Mouse (Mus musculus) heart, embryonic 11.5 days (tissue): ENCODE measurements around the gene Hapln1. TPM values are rescaled to one million over a fixed set of nuclear protein-coding genes. Genes with fewer than 3 reads are reported as not detected.

ENCODE experiments used
- ATAC-seq: fragments of 200-750 bp; cut with Nextera tagmentation; replicated peaks from 2 replicates; pipeline ENCODE4 v1.8.0; 2017; ENCODE audit warnings: moderate library complexity; ENCODE audit not compliant: insufficient number of reproducible peaks, low FRiP score, low TSS enrichment
- H3K27ac ChIP-seq: fragments of 300-500 bp; sonication (generic); 2 replicates; pipeline ENCODE4 v1.5.1; 2014; ENCODE audit warnings: mild to moderate bottlenecking, low read depth, low read length
- H3K27me3 ChIP-seq: fragments of 300-500 bp; sonication (generic); 2 replicates; pipeline ENCODE4 v1.6.1; 2014; ENCODE audit warnings: mild to moderate bottlenecking, low read length, mixed read lengths; ENCODE audit not compliant: control insufficient read depth, insufficient read depth
- H3K36me3 ChIP-seq: fragments of 300-500 bp; sonication (generic); 2 replicates; pipeline ENCODE4 v1.6.1; 2014; ENCODE audit warnings: mild to moderate bottlenecking, low read length, moderate library complexity, mixed read lengths; ENCODE audit not compliant: control insufficient read depth, insufficient read depth
- H3K4me1 ChIP-seq: fragments of 300-500 bp; sonication (generic); 2 replicates; pipeline ENCODE4 v1.6.1; 2014; ENCODE audit warnings: low read length; ENCODE audit not compliant: control insufficient read depth, insufficient read depth
- H3K4me2 ChIP-seq: fragments of 300-500 bp; sonication (generic); 2 replicates; pipeline ENCODE4 v1.6.1; 2014; ENCODE audit warnings: mild to moderate bottlenecking, moderate library complexity
- H3K4me3 ChIP-seq: fragments of 300-500 bp; sonication (generic); 2 replicates; pipeline ENCODE4 v1.5.1; 2014; ENCODE audit warnings: low read depth, low read length
- H3K9ac ChIP-seq: fragments of 300-500 bp; sonication (generic); 2 replicates; pipeline ENCODE4 v1.6.1; 2014; ENCODE audit warnings: mild to moderate bottlenecking, low read depth, low read length, moderate library complexity
- H3K9me3 ChIP-seq: fragments of 300-500 bp; sonication (generic); replicated peaks from 2 replicates; pipeline ENCODE4 v1.6.1; 2016; ENCODE audit warnings: low read length; ENCODE audit not compliant: control insufficient read depth
- WGBS: fragments of 180-500 bp; shearing (Covaris S2); extraction: QIAGEN DNeasy Blood & Tissue Kit; methylation state at CpG from one replicate; pipeline ENCODE4 v1.1.7; 2014; ENCODE audit not compliant: insufficient replicate concordance; 5-methylcytosine and 5-hydroxymethylcytosine counted together
- polyA plus RNA-seq: library from polyadenylated mRNA; unstranded; fragments of >200 nt; fragmentation: Nextera tagmentation; extraction: Ambion mirVana; gene quantifications from 2 replicates; pipeline ENCODE4 v1.2.1, GENCODE M21; 2014

Gene Hapln1
- polyA plus RNA-seq, 1 experiment from 2014 or later: 62.0 TPM

DNA sequence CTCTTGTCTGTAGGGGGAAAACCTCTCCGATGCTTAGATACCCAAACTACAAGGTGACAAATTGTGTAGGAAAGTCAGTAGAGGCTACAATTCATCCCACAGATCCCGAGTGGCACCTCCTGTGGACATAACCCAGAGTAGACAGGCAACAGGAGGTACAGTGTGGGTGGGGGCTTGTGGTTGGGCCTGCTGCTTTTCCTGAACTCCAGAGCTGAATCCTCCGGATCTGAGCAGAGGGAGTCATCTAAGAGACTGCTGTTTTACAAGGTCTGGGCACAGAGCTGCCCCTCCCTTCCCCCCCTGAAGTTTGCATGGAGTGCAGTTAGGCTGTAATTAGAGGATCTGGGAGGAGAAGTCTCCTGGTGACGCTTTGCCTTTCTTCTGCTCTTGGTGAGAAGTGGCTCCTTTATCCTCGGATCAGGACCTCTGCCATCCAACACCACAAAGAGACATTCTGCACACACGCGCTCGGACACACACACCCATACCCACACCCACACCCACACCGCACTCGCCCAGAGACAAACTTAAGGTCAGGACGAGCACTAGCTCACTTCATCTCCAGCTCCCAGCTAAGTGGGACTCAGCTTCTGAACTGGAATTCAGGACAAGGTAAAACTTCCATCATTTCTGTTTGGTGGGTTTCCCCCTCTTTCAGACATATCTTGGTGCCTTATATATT, 846 bp downstream of the Hapln1 start:
- H3K4me1 ChIP-seq: no peaks in the 10 kb centered on the region
- H3K27ac ChIP-seq: peak overlapping the region; percentile 70
- H3K9me3 ChIP-seq: no peaks in the 10 kb centered on the region
- no peaks in the 10 kb centered on the region for H3K36me3 ChIP-seq
- no peaks in the 10 kb centered on the region for H3K27me3 ChIP-seq
- 8% methylated on average over 11 of the region's 11 CpGs for WGBS
- peak overlapping the region; percentile 92 for H3K4me2 ChIP-seq
- H3K9ac ChIP-seq: peak overlapping the region; percentile 63
- peak; percentile 65; the same call in 1 of the 2 replicates for ATAC-seq
- peak overlapping the region; percentile 64 for H3K4me3 ChIP-seq

DNA sequence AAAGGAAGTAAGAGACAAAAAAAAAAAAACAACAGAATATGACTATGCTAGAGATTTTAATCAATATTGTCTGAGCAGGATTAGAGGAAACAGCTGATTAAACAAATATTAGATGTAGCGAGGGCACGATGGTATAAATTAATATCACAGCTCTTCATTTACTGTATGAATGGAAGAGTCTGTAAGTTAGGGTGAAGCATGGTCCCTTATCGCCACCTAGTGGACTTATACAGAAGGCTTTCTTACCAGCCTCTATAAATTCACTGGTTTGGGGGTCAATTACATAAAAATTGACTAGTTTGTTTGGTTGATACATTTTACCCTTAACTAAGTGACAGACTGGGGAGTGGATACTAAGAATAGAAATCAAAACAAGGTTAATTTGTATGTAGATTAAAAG, 3.4 kb downstream of the Hapln1 start:
- Histone ChIP-seq H3K9ac (no peak overlapping the region), H3K9me3 (no peaks in the 10 kb centered on the region), H3K27ac (no peak overlapping the region), H3K27me3 (no peaks in the 10 kb centered on the region), H3K36me3 (no peaks in the 10 kb centered on the region), H3K4me3 (no peak overlapping the region), H3K4me2 (no peak overlapping the region), H3K4me1 (no peaks in the 10 kb centered on the region)
- WGBS: 6% methylated on average over 3 of the region's 3 CpGs
- ATAC-seq: no peak

DNA sequence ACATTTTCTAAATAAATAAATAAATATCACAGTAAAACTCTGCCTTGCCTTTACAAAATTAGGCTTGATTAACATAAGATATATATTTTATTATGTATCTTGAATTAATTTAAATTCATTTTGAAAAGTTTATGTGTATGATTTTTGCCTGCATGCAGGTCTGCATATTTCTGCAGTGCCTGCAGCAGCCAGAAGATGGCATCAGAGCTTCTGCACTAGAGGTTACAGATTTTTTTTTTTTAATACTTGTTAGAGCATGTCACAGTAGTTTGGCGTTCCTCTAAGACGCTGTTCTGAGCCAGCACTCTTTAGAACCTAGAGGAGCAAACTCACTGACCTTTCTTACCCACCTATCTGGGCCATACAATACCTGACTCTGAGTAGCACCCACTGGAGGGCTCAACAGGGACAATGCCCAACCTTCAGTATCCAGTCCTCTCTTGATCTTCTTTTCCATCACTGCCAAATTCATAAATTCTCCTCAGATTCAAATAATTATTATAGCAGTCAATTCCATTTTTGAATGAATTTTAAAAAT, 8.7 kb downstream of the Hapln1 start:
- WGBS: 28% methylated on average over 2 of the region's 2 CpGs
- Histone ChIP-seq H3K4me3 (no peak overlapping the region), H3K4me2 (no peak overlapping the region), H3K4me1 (no peaks in the 10 kb centered on the region), H3K27me3 (no peaks in the 10 kb centered on the region), H3K9ac (no peak overlapping the region), H3K36me3 (no peaks in the 10 kb centered on the region), H3K27ac (no peak overlapping the region), H3K9me3 (no peaks in the 10 kb centered on the region)
- no peak for ATAC-seq

DNA sequence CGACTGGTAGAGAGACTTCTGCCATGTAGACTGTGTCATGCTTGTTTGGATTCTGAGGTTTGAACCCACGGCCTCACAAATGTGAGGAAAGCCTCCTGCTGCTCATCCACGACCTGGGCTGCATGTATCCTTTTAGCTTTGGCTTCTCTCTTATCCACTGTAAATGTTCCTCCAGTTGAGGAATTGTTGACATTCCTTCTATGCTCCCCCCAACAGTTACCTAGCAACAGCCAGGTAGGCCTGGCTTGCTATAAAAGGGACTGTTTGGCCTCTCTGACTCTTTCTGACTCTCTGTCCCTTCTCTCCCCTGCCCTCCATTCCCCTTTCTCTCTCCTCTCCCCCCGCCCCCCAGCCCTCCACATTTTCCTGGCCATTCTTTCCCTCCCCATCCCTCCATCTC, 9.9 kb downstream of the Hapln1 start:
- H3K4me1 ChIP-seq: no peaks in the 10 kb centered on the region
- H3K27ac ChIP-seq: no peak overlapping the region
- no peaks in the 10 kb centered on the region for H3K27me3 ChIP-seq
- H3K4me2 ChIP-seq: no peak overlapping the region
- H3K36me3 ChIP-seq: no peaks in the 10 kb centered on the region
- no peaks in the 10 kb centered on the region for H3K9me3 ChIP-seq
- H3K4me3 ChIP-seq: no peak overlapping the region
- no peak for ATAC-seq
- 49% methylated on average over 4 of the region's 4 CpGs for WGBS
- no peak overlapping the region for H3K9ac ChIP-seq

DNA sequence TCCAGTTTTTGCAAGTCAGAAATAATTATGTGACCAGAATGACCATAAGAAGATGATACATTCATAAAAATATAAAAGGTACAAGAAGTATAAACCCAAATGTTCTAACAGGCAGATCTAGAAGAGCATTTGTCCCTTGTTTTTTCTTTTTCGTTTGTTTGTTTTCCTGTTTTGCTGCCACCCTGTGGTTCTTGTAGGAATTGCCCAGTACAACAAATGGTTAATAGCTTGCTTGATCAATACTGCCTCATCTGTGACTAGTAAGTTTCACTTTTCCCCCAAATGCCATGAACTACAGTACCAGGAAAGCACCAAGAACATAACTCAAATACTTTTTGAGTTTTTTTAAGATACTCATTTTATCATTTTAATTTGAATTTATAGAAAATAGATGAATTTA, 11.9 kb downstream of the Hapln1 start:
- Histone ChIP-seq H3K4me3 (no peak overlapping the region), H3K9ac (no peak overlapping the region), H3K27me3 (no peaks in the 10 kb centered on the region), H3K4me2 (no peak overlapping the region), H3K36me3 (no peaks in the 10 kb centered on the region), H3K9me3 (no peaks in the 10 kb centered on the region), H3K27ac (no peak overlapping the region), H3K4me1 (no peaks in the 10 kb centered on the region)
- 16% methylated on average over 1 of the region's 1 CpGs for WGBS
- no peak for ATAC-seq

DNA sequence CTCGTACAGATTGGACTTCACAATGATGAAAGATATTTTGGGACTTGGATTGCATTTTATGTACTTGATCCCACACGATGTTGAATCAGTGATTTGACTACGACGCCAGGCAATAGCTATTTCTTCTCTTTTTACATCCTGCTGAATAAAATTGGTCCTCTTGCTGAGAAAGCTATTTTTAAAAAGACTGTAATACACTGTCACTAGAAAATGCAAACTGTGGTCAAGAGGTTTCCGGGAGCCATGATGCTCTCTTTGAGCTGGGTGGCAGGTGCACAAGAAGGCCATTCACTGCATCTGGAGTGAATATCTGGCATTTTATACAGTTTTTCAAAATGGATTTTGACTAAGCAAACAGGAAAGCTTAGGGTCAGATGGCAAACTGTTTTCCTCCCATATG, 24.9 kb downstream of the Hapln1 start:
- Histone ChIP-seq H3K4me1 (no peaks in the 10 kb centered on the region), H3K9ac (no peak overlapping the region), H3K36me3 (no peaks in the 10 kb centered on the region), H3K9me3 (no peaks in the 10 kb centered on the region), H3K4me3 (no peak overlapping the region), H3K27ac (no peak overlapping the region), H3K27me3 (no peaks in the 10 kb centered on the region), H3K4me2 (no peak overlapping the region)
- 84% methylated on average over 5 of the region's 5 CpGs for WGBS
- no peak for ATAC-seq

DNA sequence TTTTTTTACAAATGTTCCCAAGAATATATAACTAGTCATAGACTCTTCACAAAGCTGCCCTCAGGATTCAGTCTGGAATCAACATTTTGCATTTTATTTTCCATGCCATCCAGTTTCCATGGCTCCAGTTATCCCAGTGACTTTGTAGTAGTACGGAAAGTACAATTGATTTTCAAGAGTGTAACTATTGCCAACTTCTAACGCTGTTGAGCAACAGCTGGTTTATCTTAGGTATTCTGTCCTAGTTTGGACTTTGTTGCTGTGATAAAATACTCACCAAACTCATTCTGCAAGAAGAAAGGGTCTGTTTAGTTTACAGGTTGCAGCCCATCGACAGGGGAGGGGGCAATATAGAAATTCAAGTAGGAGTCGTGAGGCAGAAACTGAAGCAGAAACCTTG, 26.7 kb downstream of the Hapln1 start:
- 75% methylated on average over 4 of the region's 4 CpGs for WGBS
- Histone ChIP-seq H3K9ac (no peak overlapping the region), H3K4me1 (no peaks in the 10 kb centered on the region), H3K27ac (no peak overlapping the region), H3K4me2 (no peak overlapping the region), H3K4me3 (no peak overlapping the region), H3K9me3 (no peaks in the 10 kb centered on the region), H3K27me3 (no peaks in the 10 kb centered on the region), H3K36me3 (no peaks in the 10 kb centered on the region)
- ATAC-seq: no peak

DNA sequence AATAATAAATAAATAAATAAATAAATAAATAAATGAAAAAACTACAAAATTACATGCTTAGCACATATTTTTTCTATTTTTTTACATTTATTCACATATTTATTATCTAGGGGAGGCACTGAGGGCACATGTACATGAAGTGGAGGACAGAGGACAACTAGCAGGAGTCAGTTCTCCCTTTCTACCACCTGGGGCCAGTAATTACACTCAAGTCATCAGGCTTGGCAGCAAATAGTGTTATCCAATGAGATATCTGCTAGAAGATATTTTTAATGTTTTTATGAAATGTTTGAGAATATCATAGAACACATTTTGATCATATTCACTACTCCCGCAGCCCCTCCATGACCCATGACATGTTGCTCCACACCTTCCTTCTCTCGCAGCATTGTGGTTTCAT, 39.5 kb downstream of the Hapln1 start:
- Histone ChIP-seq H3K27me3 (no peaks in the 10 kb centered on the region), H3K4me1 (no peaks in the 10 kb centered on the region), H3K4me3 (no peak overlapping the region), H3K4me2 (no peak overlapping the region), H3K9me3 (no peaks in the 10 kb centered on the region), H3K27ac (no peak overlapping the region), H3K9ac (no peak overlapping the region), H3K36me3 (no peaks in the 10 kb centered on the region)
- WGBS: 93% methylated on average over 2 of the region's 2 CpGs
- no peak for ATAC-seq

DNA sequence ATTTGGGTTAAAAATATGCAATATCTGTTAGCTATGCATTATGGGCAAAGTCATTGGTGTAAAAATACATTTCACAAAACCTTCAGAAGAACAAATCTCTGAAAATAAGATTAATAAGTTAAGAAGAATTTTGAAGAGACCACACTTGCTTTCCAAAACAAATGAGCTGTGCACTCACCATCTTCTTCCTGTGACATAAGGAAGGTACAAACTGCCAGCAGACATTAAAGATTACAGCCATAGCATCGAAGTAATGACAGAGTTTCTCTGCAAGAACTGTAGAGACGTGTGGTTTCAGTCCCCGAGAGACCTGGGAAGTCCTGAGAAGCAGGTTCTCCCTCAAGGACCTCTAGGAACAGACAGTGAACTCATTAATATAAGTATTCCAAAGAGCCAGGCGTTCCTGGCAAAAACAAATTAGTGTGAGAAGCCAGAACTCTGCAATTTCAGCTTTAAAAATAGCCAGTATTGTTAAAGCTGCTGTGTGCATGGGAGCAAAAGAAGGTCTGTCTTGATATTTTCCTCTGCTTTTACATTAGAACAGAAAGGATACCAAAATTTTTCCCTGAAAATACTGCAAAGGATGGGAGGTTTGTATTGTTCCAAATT, 43.6 kb downstream of the Hapln1 start:
- Histone ChIP-seq H3K9me3 (no peaks in the 10 kb centered on the region), H3K4me3 (no peak overlapping the region), H3K36me3 (no peaks in the 10 kb centered on the region), H3K27me3 (no peaks in the 10 kb centered on the region), H3K4me1 (no peaks in the 10 kb centered on the region), H3K9ac (no peak overlapping the region), H3K4me2 (no peak overlapping the region), H3K27ac (no peak overlapping the region)
- no peak for ATAC-seq
- 73% methylated on average over 4 of the region's 4 CpGs for WGBS
